Mouse (Mus musculus) liver, postnatal 0 days (tissue): ENCODE data around the gene Lrch1.

Source experiments
- CTCF ChIP-seq: sonication (generic); IDR thresholded peaks from 2 replicates; pipeline ENCODE4 v1.5.1; 2016; ENCODE audit warnings: antibody characterized with exemption, low read depth
- EP300 ChIP-seq: IDR thresholded peaks from 2 replicates; pipeline ENCODE4 v1.6.1; 2016; ENCODE audit warnings: antibody characterized with exemption, low read depth, mild to moderate bottlenecking

DNA sequence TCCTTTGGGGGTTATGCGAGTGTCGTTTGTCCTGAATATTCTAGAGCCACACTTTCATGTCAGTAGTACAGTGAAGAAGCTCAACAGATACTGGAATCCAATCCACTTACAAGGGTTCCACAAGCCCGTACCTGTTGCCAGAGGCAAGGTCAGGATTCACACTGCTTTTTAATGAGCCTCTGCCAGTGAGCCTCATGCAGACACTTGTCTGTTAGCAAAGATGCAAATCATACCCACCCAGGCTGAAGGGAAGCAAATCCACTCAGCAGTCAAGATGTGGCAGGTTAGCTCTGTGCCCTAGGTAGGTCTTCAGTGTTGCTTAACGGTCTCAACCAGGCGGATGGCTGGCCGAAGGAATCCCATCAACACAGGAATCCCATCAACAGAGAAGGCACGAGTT, 62.8 kb downstream of the Lrch1 start:
- TF ChIP-seq CTCF = no peak
- TF ChIP-seq EP300 = no peak
